Mouse (Mus musculus) midbrain, embryonic 14.5 days (tissue): ENCODE measurements at regions not wholly inside any gene's neighbourhood (a gene's known extent, or its start where the extent isn't known, plus 50 kb on each side); places are given as distances from the start of the nearest gene placed in this dataset.
A peak's percentile ranks its signal among the peaks of the same experiment; 100 is the strongest.

ENCODE experiments used
- ATAC-seq: fragments of 200-750 bp; cut with Nextera tagmentation; 2 replicates; pipeline ENCODE4 v1.8.0; 2017; ENCODE audit warnings: moderate number of reproducible peaks, moderate library complexity; ENCODE audit not compliant: low FRiP score, low TSS enrichment
- DNase-seq: peaks from one replicate; pipeline ENCODE4 v3.0.0-alpha.2; 2015
- H3K27ac ChIP-seq: fragments of 300-500 bp; sonication (generic); replicated peaks from 2 replicates; pipeline ENCODE4 v1.5.1; 2014; ENCODE audit warnings: mild to moderate bottlenecking, low read depth, low read length, moderate library complexity
- H3K27me3 ChIP-seq: fragments of 300-500 bp; sonication (generic); 2 replicates; pipeline ENCODE4 v1.6.1; 2014; ENCODE audit warnings: low read length, control low read depth, mixed read lengths; ENCODE audit not compliant: control insufficient read depth, insufficient read depth
- H3K36me3 ChIP-seq: fragments of 300-500 bp; sonication (generic); 2 replicates; pipeline ENCODE4 v1.6.1; 2014; ENCODE audit warnings: low read length, control low read depth; ENCODE audit not compliant: control insufficient read depth, insufficient read depth
- H3K4me1 ChIP-seq: fragments of 300-500 bp; sonication (generic); 2 replicates; pipeline ENCODE4 v1.6.1; 2014; ENCODE audit warnings: mild to moderate bottlenecking, antibody characterized with exemption, low read length, control low read depth; ENCODE audit not compliant: control insufficient read depth, insufficient read depth
- H3K4me2 ChIP-seq: fragments of 300-500 bp; sonication (generic); 2 replicates; pipeline ENCODE4 v1.6.1; 2014; ENCODE audit warnings: mild to moderate bottlenecking, low read length, moderate library complexity
- H3K4me3 ChIP-seq: fragments of 300-500 bp; sonication (generic); replicated peaks from 2 replicates; pipeline ENCODE4 v1.5.1; 2014; ENCODE audit warnings: low read depth, low read length
- H3K9ac ChIP-seq: fragments of 300-500 bp; sonication (generic); replicated peaks from 2 replicates; pipeline ENCODE4 v1.6.1; 2014; ENCODE audit warnings: mild to moderate bottlenecking, low read length, moderate library complexity
- H3K9me3 ChIP-seq: fragments of 300-500 bp; sonication (generic); 2 replicates; pipeline ENCODE4 v1.6.1; 2016; ENCODE audit warnings: low read length, control low read depth, mixed read lengths; ENCODE audit not compliant: control insufficient read depth
- WGBS: fragments of 180-500 bp; shearing (Covaris S2); extraction: QIAGEN DNeasy Blood & Tissue Kit; methylation state at CpG from one replicate; pipeline ENCODE4 v1.1.7; 2014; 5-methylcytosine and 5-hydroxymethylcytosine counted together

- H3K4me3 ChIP-seq: no peak overlapping the region
- H3K27me3 ChIP-seq: no peaks in the 10 kb centered on the region
- no peaks in the 10 kb centered on the region for H3K4me1 ChIP-seq
- H3K9ac ChIP-seq: no peak overlapping the region
- ATAC-seq (peak; percentile 51; the same call in 1 of the 2 replicates), DNase-seq (peak; percentile 35)
- H3K4me2 ChIP-seq: no peak overlapping the region
- WGBS: 67% methylated on average over 4 of the region's 4 CpGs
- no peaks in the 10 kb centered on the region for H3K9me3 ChIP-seq
- no peak overlapping the region for H3K27ac ChIP-seq
- no peaks in the 10 kb centered on the region for H3K36me3 ChIP-seq
These were observed 583.9 kb downstream of the Ipo11 start for GRCm38 (mm10) chr13:106352614-106353409.

- Histone ChIP-seq H3K4me1 (no peaks in the 10 kb centered on the region), H3K9me3 (no peaks in the 10 kb centered on the region), H3K27ac (no peak overlapping the region), H3K4me2 (no peak overlapping the region), H3K4me3 (no peak overlapping the region), H3K9ac (no peak overlapping the region), H3K36me3 (no peaks in the 10 kb centered on the region), H3K27me3 (no peaks in the 10 kb centered on the region)
- no peak for DNase-seq
- no peak for ATAC-seq
These were observed 604.7 kb downstream of the Ipo11 start for GRCm38 (mm10) chr13:106332025-106332424.

- Histone ChIP-seq H3K4me2 (no peak overlapping the region), H3K27ac (no peak overlapping the region), H3K27me3 (no peaks in the 10 kb centered on the region), H3K4me1 (0 out of 2 replicates have a peak, but pooled peaks cover 7% of the 10 kb centered on the region), H3K36me3 (no peaks in the 10 kb centered on the region), H3K9ac (no peak overlapping the region), H3K4me3 (no peak overlapping the region), H3K9me3 (no peaks in the 10 kb centered on the region)
- ATAC-seq: no peak
- peak; percentile 56 for DNase-seq
- 30% methylated on average over 3 of the region's 3 CpGs for WGBS
These were observed 617.8 kb downstream of the Ipo11 start for GRCm38 (mm10) chr13:106318980-106319379.

- Histone ChIP-seq H3K9me3 (no peaks in the 10 kb centered on the region), H3K36me3 (no peaks in the 10 kb centered on the region), H3K4me1 (0 out of 2 replicates have a peak, but pooled peaks cover 7% of the 10 kb centered on the region), H3K27me3 (no peaks in the 10 kb centered on the region), H3K4me2 (no peak overlapping the region), H3K4me3 (no peak overlapping the region), H3K9ac (no peak overlapping the region), H3K27ac (0 out of 2 replicates have a peak overlapping the region, but pooled peaks have one; percentile 41)
- ATAC-seq: no peak
- 77% methylated on average over 6 of the region's 6 CpGs for WGBS
- no peak for DNase-seq
These were observed 618.3 kb downstream of the Ipo11 start for GRCm38 (mm10) chr13:106318476-106318875.

GRCm38 (mm10) chr13:106317300-106317699, 619.5 kb downstream of the Ipo11 start:
- Histone ChIP-seq H3K27ac (no peak overlapping the region), H3K9ac (no peak overlapping the region), H3K36me3 (no peaks in the 10 kb centered on the region), H3K4me2 (no peak overlapping the region), H3K4me3 (no peak overlapping the region), H3K4me1 (0 out of 2 replicates have a peak, but pooled peaks cover 7% of the 10 kb centered on the region), H3K27me3 (no peaks in the 10 kb centered on the region), H3K9me3 (no peaks in the 10 kb centered on the region)
- 87% methylated on average over 2 of the region's 2 CpGs for WGBS
- ATAC-seq (no peak), DNase-seq (no peak)

GRCm38 (mm10) chr13:106281181-106281580, 655.6 kb downstream of the Ipo11 start:
- no peak overlapping the region for H3K9ac ChIP-seq
- no peaks in the 10 kb centered on the region for H3K4me1 ChIP-seq
- H3K9me3 ChIP-seq: no peaks in the 10 kb centered on the region
- ATAC-seq: no peak
- WGBS: 47% methylated on average over 3 of the region's 3 CpGs
- H3K27ac ChIP-seq: no peak overlapping the region
- no peak overlapping the region for H3K4me2 ChIP-seq
- H3K4me3 ChIP-seq: no peak overlapping the region
- no peaks in the 10 kb centered on the region for H3K27me3 ChIP-seq
- H3K36me3 ChIP-seq: no peaks in the 10 kb centered on the region
- peak; percentile 24 for DNase-seq

- Histone ChIP-seq H3K27me3 (no peaks in the 10 kb centered on the region), H3K4me3 (no peak overlapping the region), H3K4me1 (no peaks in the 10 kb centered on the region), H3K9me3 (no peaks in the 10 kb centered on the region), H3K4me2 (no peak overlapping the region), H3K9ac (no peak overlapping the region), H3K27ac (no peak overlapping the region), H3K36me3 (no peaks in the 10 kb centered on the region)
- DNase-seq (no peak), ATAC-seq (no peak)
- 76% methylated on average over 1 of the region's 1 CpGs for WGBS
These were observed 676.9 kb downstream of the Ipo11 start for GRCm38 (mm10) chr13:106259874-106260273.
